Mouse (Mus musculus) stomach, postnatal 0 days (tissue): ENCODE results near the gene Arhgap10. TPM values are rescaled to one million over a fixed set of nuclear protein-coding genes. Genes with fewer than 3 reads are reported as not detected.

ENCODE experiments used
- ATAC-seq: fragments of 200-750 bp; cut with Nextera tagmentation; 2 replicates; pipeline ENCODE4 v1.8.0; 2017; ENCODE audit not compliant: low FRiP score, low TSS enrichment
- DNase-seq: peaks from one replicate; pipeline ENCODE4 v3.0.0-alpha.2; 2016; ENCODE audit warnings: low spot score
- H3K27ac ChIP-seq: fragments of 300-500 bp; sonication (generic); replicated peaks from 2 replicates; pipeline ENCODE4 v1.5.1; 2014; ENCODE audit warnings: mild to moderate bottlenecking, control low read depth
- H3K27me3 ChIP-seq: fragments of 300-500 bp; sonication (generic); 2 replicates; pipeline ENCODE4 v1.6.1; 2014; ENCODE audit warnings: low read length; ENCODE audit not compliant: control insufficient read depth, insufficient read depth
- H3K36me3 ChIP-seq: fragments of 300-500 bp; sonication (generic); 2 replicates; pipeline ENCODE4 v1.6.1; 2014; ENCODE audit warnings: low read length, mixed read lengths; ENCODE audit not compliant: control insufficient read depth, insufficient read depth
- H3K4me1 ChIP-seq: fragments of 300-500 bp; sonication (generic); replicated peaks from 2 replicates; pipeline ENCODE4 v1.6.1; 2014; ENCODE audit warnings: antibody characterized with exemption; ENCODE audit not compliant: control insufficient read depth, insufficient read depth
- H3K4me2 ChIP-seq: fragments of 300-500 bp; sonication (generic); replicated peaks from 2 replicates; pipeline ENCODE4 v1.6.1; 2014; ENCODE audit warnings: low read depth, mild to moderate bottlenecking, control low read depth, moderate library complexity
- H3K4me3 ChIP-seq: fragments of 300-500 bp; sonication (generic); 2 replicates; pipeline ENCODE4 v1.5.1; 2014; ENCODE audit warnings: low read depth, low read length, control low read depth
- H3K9ac ChIP-seq: fragments of 300-500 bp; sonication (generic); 2 replicates; pipeline ENCODE4 v1.6.1; 2014; ENCODE audit warnings: mild to moderate bottlenecking, low read length, control low read depth, mixed read lengths
- H3K9me3 ChIP-seq: fragments of 300-500 bp; sonication (generic); 2 replicates; pipeline ENCODE4 v1.6.1; 2016; ENCODE audit warnings: low read length; ENCODE audit not compliant: control insufficient read depth
- CTCF ChIP-seq: IDR thresholded peaks from 2 replicates; pipeline ENCODE4 v1.5.1; 2016; ENCODE audit warnings: antibody characterized with exemption, low read depth, mild to moderate bottlenecking, moderate library complexity
- EP300 ChIP-seq: optimal IDR thresholded peaks from 2 replicates; pipeline ENCODE3; 2016; ENCODE audit warnings: antibody characterized with exemption
- WGBS: fragments of 180-500 bp; shearing (Covaris S2); extraction: QIAGEN DNeasy Blood & Tissue Kit; methylation state at CpG from one replicate; pipeline ENCODE4 v1.1.7; 2014; 5-methylcytosine and 5-hydroxymethylcytosine counted together
- polyA plus RNA-seq: library from polyadenylated mRNA; unstranded; fragments of >200 nt; fragmentation: Nextera tagmentation; extraction: Ambion mirVana; gene quantifications from 2 replicates; pipeline ENCODE4 v1.2.1, GENCODE M21; 2015

Arhgap10 gene
- polyA plus RNA-seq, 1 experiment from 2014 or later, result 18.8 TPM

GRCm38 (mm10) chr8:77411262-77411661, 106.5 kb downstream of the Arhgap10 start:
- DNase-seq, result no peak
- no peak overlapping the region for H3K4me3 ChIP-seq
- no peak for ATAC-seq

GRCm38 (mm10) chr8:77410394-77410793, 107.4 kb downstream of the Arhgap10 start:
- ATAC-seq (no peak), DNase-seq (no peak)
- H3K9ac ChIP-seq, result no peak overlapping the region
- no peak overlapping the region for H3K4me3 ChIP-seq
- 83% methylated on average over 9 of the region's 9 CpGs for WGBS
- no peaks in the 10 kb centered on the region for H3K27me3 ChIP-seq
- TF ChIP-seq CTCF (no peak), EP300 (no peak)
- no peaks in the 10 kb centered on the region for H3K9me3 ChIP-seq
- no peak overlapping the region for H3K4me2 ChIP-seq
- H3K4me1 ChIP-seq, result no peaks in the 10 kb centered on the region
- peaks cover 33% of the 10 kb centered on the region for H3K36me3 ChIP-seq
- H3K27ac ChIP-seq, result no peak overlapping the region

More at GRCm38 (mm10) chr8:77411262-77411661, 106.5 kb downstream of the Arhgap10 start:
- TF ChIP-seq EP300, result no peak
- no peak for TF ChIP-seq CTCF
- no peak overlapping the region for H3K9ac ChIP-seq
- peaks cover 33% of the 10 kb centered on the region for H3K36me3 ChIP-seq
- H3K27ac ChIP-seq, result no peak overlapping the region
- H3K27me3 ChIP-seq, result no peaks in the 10 kb centered on the region
- H3K4me2 ChIP-seq, result no peak overlapping the region
- WGBS, result 95% methylated on average over 15 of the region's 15 CpGs
- no peaks in the 10 kb centered on the region for H3K9me3 ChIP-seq
- no peaks in the 10 kb centered on the region for H3K4me1 ChIP-seq

- TF ChIP-seq CTCF (no peak), EP300 (no peak)
- H3K9ac ChIP-seq, result no peak overlapping the region
- WGBS, result 73% methylated on average over 19 of the region's 19 CpGs
- no peaks in the 10 kb centered on the region for H3K27me3 ChIP-seq
- ATAC-seq (no peak; the same call in 1 of the 2 replicates), DNase-seq (no peak)
- no peaks in the 10 kb centered on the region for H3K4me1 ChIP-seq
- peak overlapping the region; percentile 35; the same call in 1 of the 2 replicates for H3K27ac ChIP-seq
- H3K4me2 ChIP-seq, result no peak overlapping the region
- peaks cover 29% of the 10 kb centered on the region for H3K36me3 ChIP-seq
- H3K4me3 ChIP-seq, result no peak overlapping the region
- H3K9me3 ChIP-seq, result no peaks in the 10 kb centered on the region
Observed at GRCm38 (mm10) chr8:77408527-77409215, 109.1 kb downstream of the Arhgap10 start.

GRCm38 (mm10) chr8:77406846-77407245, 110.9 kb downstream of the Arhgap10 start:
- Histone ChIP-seq H3K4me2 (no peak overlapping the region), H3K36me3 (peaks cover 17% of the 10 kb centered on the region), H3K9ac (no peak overlapping the region), H3K4me1 (no peaks in the 10 kb centered on the region), H3K4me3 (no peak overlapping the region), H3K27me3 (no peaks in the 10 kb centered on the region), H3K27ac (no peak overlapping the region), H3K9me3 (no peaks in the 10 kb centered on the region)
- DNase-seq, result no peak
- TF ChIP-seq EP300 (no peak), CTCF (peak; percentile 23; the same call in 1 of the 2 replicates)
- 86% methylated on average over 13 of the region's 13 CpGs for WGBS
- no peak for ATAC-seq

- WGBS, result 90% methylated on average over 5 of the region's 5 CpGs
- DNase-seq (no peak), ATAC-seq (no peak)
- H3K27ac ChIP-seq, result no peak overlapping the region
- H3K4me1 ChIP-seq, result no peaks in the 10 kb centered on the region
- H3K4me3 ChIP-seq, result no peak overlapping the region
- no peaks in the 10 kb centered on the region for H3K27me3 ChIP-seq
- H3K9ac ChIP-seq, result no peak overlapping the region
- H3K36me3 ChIP-seq, result peaks cover 15% of the 10 kb centered on the region
- H3K4me2 ChIP-seq, result no peak overlapping the region
- TF ChIP-seq CTCF (no peak), EP300 (no peak)
- H3K9me3 ChIP-seq, result no peaks in the 10 kb centered on the region
Observed at GRCm38 (mm10) chr8:77406444-77406843, 111.3 kb downstream of the Arhgap10 start.

GRCm38 (mm10) chr8:77404017-77404416, 113.7 kb downstream of the Arhgap10 start:
- WGBS, result 58% methylated on average over 6 of the region's 6 CpGs
- H3K36me3 ChIP-seq, result peaks cover 9% of the 10 kb centered on the region
- ATAC-seq (no peak), DNase-seq (no peak)
- no peak overlapping the region for H3K27ac ChIP-seq
- H3K27me3 ChIP-seq, result no peaks in the 10 kb centered on the region
- no peak overlapping the region for H3K9ac ChIP-seq
- H3K4me2 ChIP-seq, result no peak overlapping the region
- H3K4me1 ChIP-seq, result no peaks in the 10 kb centered on the region
- H3K9me3 ChIP-seq, result no peaks in the 10 kb centered on the region
- no peak overlapping the region for H3K4me3 ChIP-seq
- TF ChIP-seq CTCF, result no peak
- no peak for TF ChIP-seq EP300
